Mouse (Mus musculus): Measurements from ENCODE around the gene Prss34.

The Prss34 gene

DNA sequence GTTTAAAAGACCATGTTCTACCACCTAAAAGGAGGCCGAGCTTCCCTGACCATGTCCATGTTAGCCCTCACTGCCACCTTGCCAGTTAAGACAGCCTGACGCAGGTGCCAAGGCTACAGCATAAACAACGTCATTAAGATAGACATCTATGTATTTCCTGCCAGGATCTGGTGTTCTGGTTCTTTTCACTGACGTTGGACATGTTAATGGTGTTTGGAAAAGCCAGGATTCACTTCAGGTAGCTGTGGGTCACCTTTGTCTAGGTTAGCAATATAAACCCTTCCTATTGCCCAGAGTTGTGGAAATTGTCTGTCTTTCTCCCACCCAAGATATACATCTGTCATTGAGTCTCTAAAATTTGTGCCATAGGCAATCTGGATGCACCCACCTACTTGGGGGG lies 10.2 kb downstream of the Prss34 start, which contains the start of gene Prss28:
TSS of gene Prss28 (plus strand) at position 301 of the 400 bp plus-strand sequence.
- in situ Hi-C loops (cut with MboI, MseI) = no loop called here

DNA sequence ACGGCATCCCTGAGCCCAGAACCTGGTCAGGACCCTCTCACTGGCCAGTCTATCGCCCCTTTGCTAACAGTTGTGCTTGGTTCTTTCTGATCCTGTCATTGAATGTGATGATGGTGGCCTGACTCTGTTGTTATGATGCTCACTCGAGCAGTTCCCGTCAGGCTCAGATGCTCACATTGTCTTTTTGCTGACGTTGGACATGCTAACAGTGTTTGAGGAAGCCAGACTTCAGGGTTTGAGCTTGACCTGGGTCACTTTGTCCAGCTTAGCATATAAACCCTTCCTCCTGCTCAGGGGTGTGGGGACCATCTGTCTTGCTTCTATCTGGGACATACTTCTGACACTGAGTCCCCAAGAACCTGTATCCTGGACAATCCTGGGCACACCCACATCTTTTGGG lies 20.2 kb downstream of the Prss34 start, which contains the start of gene Prss29:
TSS of gene Prss29 (plus strand) at position 301 of the 400 bp plus-strand sequence.
- in situ Hi-C loops (cut with MboI, MseI) = no loop called here

DNA sequence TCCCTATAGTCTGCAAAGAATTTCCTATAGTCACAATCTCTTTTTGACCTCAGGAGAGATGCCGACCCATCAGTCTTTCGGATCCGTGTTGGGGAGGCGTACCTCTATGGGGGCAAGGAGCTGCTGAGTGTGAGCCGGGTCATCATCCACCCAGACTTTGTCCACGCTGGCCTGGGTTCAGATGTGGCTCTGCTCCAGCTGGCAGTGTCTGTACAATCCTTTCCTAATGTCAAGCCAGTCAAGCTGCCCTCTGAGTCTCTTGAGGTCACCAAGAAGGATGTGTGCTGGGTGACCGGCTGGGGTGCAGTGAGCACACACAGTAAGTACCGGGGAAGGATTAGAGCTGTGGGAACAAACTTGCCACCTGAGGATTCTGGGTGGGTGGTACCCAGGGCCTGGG lies 22.6 kb downstream of the Prss34 start:
- in situ Hi-C loops (cut with MboI, MseI) = no loop called here

DNA sequence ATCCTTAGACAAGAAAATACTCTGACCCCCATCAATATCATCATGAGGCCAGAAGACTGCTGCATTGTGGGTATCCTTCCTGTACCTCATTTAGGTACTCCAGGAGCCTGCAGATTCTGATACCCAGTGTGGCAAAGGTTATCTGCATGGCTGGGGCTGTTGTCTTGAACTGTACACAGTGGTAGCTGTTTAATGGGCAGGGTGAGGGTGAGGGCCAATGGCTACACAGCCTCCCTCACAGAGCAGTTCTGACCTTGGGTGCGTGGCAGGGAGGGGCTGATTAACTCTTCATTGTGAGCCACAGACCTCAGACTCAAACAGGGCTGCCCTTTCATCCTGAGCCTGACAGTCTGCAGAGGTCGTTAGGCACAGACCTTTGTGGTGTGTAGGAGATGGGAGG lies 24.7 kb downstream of the Prss34 start:
- in situ Hi-C loops (cut with MboI, MseI) = no loop called here

DNA sequence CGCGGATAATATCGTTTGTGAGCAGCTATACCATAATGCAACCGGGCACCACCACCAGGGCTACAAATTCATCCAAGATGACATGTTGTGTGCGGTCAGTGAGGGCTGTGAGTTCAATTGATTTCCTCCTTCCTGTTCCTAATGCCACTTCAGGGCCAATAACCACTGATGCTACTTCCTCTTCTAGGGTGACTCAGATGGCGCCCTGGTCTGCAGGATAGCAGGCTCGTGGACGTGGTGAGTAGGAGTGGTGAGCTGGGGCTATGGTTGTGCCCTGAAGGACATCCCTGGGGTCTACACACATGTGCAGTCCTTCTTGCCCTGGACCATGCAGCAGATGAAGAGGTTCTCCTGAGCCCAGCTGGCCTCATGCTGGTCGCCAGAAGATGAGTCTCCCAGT lies 34.1 kb downstream of the Prss34 start:
- in situ Hi-C loops (cut with MboI, MseI) = no loop called here

DNA sequence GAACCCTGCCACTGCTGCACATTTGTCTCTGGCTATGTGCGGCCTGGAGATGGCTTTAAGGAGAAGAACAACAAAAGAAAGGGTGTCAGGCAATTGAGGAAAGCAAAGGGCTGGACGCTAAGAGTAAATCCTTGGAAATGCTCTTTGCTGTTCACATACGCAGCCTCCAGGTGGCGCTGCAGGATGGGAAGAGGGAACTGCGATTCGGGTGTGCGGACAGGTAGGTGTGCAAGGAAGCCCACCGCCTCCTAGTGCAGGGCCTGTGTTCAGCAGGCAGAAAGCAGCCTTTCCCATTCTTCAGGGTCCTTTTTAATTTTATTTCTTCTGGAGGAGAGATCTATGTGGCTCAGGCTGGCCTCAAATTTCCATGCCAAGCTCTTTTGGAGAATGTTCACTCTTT lies 35.7 kb downstream of the Prss34 start:
- in situ Hi-C loops (cut with MboI, MseI) = no loop called here

DNA sequence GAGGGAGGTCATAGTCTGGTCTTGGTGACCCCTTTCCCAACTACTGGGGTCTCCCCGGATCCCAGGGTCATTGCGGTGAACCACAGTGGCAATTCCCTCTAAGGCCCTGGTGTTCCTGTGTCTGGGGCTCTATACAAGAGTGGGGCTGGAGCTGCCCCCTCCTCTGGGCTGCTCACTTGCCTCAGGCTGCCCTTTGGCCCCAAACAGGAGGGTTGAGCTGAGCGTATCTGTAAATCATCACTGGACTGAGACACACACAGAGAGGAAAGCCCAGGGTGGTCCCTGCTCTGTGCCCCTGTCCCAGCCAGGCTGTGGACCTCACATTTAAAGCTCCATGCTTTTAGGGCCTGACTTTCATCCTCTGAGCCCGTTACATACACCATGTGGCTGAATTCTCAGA lies 40.0 kb downstream of the Prss34 start:
- in situ Hi-C loops (cut with MboI, MseI) = no loop called here

DNA sequence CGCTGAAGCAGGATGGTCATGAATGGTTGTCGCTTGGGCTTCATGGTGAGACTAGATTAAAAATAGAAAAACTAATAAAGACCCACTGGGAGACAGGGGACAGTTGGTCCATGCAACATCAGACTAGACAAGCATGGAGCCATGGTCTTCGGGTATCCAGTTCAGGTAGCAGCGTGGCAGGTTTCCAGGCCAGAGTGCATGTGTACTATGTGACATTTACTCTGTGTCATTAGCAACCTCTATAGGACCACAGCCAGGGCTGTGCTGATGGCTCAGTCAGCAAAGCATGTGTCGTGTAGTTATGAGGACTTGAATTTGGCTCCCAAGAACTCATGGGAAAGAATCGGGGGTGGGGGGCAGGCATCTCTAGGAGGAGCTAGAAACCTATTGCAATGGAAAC lies 41.8 kb downstream of the Prss34 start:
- in situ Hi-C loops (cut with MboI, MseI) = no loop called here

DNA sequence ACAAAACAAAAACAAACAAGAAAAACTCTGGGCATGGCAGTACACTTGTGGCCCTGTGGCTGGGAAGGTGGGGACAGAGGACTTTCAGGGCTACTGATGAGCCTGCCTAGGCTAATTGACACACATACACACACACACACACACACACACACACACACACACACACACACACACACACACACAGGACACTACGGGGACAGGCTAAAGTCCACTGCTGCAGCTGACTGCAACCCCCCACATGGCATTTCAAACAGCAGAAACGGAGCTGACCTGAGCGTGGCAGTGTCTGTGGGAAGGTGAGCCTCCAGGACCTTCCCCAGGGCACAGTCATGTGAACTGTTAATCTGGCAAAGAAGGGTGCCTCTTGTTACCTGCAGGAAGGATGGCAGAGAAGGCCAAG lies 43.3 kb downstream of the Prss34 start:
- in situ Hi-C loops (cut with MboI, MseI) = no loop called here

DNA sequence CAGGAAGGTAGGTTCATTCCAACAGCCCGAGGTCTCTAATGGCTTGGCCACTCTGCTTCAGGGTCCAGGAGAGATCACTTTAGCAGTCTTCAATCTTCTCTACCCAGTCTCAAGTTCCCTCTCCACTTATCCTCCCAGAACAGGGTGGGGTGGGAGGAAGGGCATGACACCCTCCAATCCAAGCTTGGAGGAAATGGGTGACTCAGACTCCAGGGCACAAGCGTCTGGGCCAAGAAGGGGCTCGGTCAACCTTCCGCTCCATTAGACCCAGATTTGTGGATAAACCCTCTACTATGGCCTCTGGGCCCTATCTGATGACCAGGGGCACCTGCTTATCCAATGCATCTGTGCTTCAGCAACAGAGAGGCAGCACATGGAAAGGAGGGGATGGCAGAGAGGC lies 47.3 kb downstream of the Prss34 start, which contains the start of gene Tpsab1:
TSS of gene Tpsab1 (minus strand) at position 101 of the 400 bp plus-strand sequence.
- in situ Hi-C loops (cut with MboI, MseI) = no loop called here

All from regulatory T cell (primary cell).